Mouse (Mus musculus) forebrain, embryonic 14.5 days (tissue): ENCODE measurements at regions not wholly inside any gene's neighbourhood (a gene's known extent, or its start where the extent isn't known, plus 50 kb on each side); places are given as distances from the start of the nearest gene placed in this dataset.

Experiments used
- ATAC-seq: fragments of 200-750 bp; cut with Nextera tagmentation; 2 replicates; pipeline ENCODE4 v1.8.0; 2017; ENCODE audit warnings: mild to moderate bottlenecking, moderate library complexity
- DNase-seq: peaks from one replicate; pipeline ENCODE4 v3.0.0-alpha.2; 2015; ENCODE audit warnings: low spot score
- H3K27ac ChIP-seq: fragments of 300-500 bp; sonication (generic); 2 replicates; pipeline ENCODE4 v1.5.1; 2014; ENCODE audit warnings: low read depth, mild to moderate bottlenecking, control low read depth, low read length, moderate library complexity
- H3K27me3 ChIP-seq: fragments of 300-500 bp; sonication (generic); replicated peaks from 2 replicates; pipeline ENCODE4 v1.6.1; 2014; ENCODE audit warnings: low read length, control low read depth, mixed read lengths; ENCODE audit not compliant: control insufficient read depth, insufficient read depth
- H3K36me3 ChIP-seq: fragments of 300-500 bp; sonication (generic); 2 replicates; pipeline ENCODE4 v1.6.1; 2014; ENCODE audit warnings: low read length, control low read depth; ENCODE audit not compliant: control insufficient read depth, insufficient read depth
- H3K4me1 ChIP-seq: fragments of 300-500 bp; sonication (generic); 2 replicates; pipeline ENCODE4 v1.6.1; 2014; ENCODE audit warnings: antibody characterized with exemption, low read length, control low read depth; ENCODE audit not compliant: control insufficient read depth, insufficient read depth
- H3K4me2 ChIP-seq: fragments of 300-500 bp; sonication (generic); 2 replicates; pipeline ENCODE4 v1.6.1; 2014; ENCODE audit warnings: mild to moderate bottlenecking, control low read depth, low read length
- H3K4me3 ChIP-seq: fragments of 300-500 bp; sonication (generic); 2 replicates; pipeline ENCODE4 v1.5.1; 2014; ENCODE audit warnings: low read depth, low read length, control low read depth
- H3K9ac ChIP-seq: fragments of 300-500 bp; sonication (generic); 2 replicates; pipeline ENCODE4 v1.6.1; 2014; ENCODE audit warnings: mild to moderate bottlenecking, low read length, control low read depth, moderate library complexity
- H3K9me3 ChIP-seq: fragments of 300-500 bp; sonication (generic); replicated peaks from 2 replicates; pipeline ENCODE4 v1.6.1; 2016; ENCODE audit warnings: low read length, control low read depth, mixed read lengths; ENCODE audit not compliant: control insufficient read depth
- WGBS: fragments of 180-500 bp; shearing (Covaris S2); extraction: QIAGEN DNeasy Blood & Tissue Kit; methylation state at CpG from one replicate; pipeline ENCODE4 v1.1.7; 2014; 5-methylcytosine and 5-hydroxymethylcytosine counted together

DNA sequence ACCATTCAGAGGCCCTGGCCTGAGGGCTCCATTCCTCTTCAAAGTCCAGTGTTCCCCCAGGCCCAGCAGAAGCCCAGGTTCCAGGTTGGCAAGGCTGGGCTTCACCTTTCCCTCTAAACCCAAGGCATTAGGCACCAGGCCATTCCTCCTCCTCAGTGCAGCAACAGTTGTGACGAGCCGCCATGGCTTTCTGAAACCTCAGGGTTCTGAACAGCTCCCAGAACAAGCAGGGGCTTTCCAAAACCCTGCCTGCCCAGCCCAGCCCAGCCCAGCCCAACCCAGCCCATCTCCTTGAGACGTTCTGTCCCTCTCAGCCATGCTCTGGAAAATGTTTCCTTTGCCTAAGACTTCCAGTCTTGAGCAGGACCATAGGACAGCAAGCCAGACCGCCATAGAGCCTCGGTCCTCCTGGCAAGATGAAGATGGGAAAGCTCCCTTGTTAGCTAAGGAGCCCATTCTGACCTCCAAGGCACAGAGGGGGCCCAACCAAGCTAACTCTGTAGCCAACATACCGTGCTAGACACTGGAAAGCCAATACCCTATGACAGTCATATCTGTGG, 89.8 kb downstream of the Zfp36l2 start:
- WGBS: 94% methylated on average over 6 of the region's 6 CpGs
- ATAC-seq: no peak

DNA sequence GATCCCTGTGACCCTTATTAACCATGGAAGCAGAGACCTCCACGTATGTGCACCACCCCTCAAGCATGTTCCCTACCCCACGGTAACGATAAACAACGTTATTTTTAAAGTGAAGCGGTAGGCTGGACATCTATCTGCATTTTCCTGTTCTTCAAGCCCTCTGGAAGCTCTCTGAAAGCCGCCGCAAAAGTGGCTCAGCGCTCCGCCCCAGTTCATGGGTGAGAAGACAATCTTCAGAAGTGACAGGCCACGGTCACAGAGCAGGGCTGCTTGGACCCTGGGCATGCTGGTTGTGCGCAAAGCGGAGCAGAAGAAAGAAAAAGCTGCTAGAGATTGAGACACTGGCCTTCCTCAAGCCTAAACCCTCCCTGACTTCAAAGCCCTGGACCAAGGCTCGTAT, 90.5 kb downstream of the Zfp36l2 start:
- DNase-seq: no peak
- Histone ChIP-seq H3K27ac (peak overlapping the region; percentile 81), H3K9ac (peak overlapping the region; percentile 14; the same call in 1 of the 2 replicates)

More for the DNA sequence above, 89.8 kb downstream of the Zfp36l2 start:
- Histone ChIP-seq H3K9ac (no peak overlapping the region), H3K4me3 (no peak overlapping the region), H3K36me3 (no peaks in the 10 kb centered on the region), H3K4me1 (peaks cover 19% of the 10 kb centered on the region), H3K4me2 (no peak overlapping the region), H3K27ac (no peak overlapping the region), H3K9me3 (no peaks in the 10 kb centered on the region), H3K27me3 (no peaks in the 10 kb centered on the region)
- no peak for DNase-seq

DNA sequence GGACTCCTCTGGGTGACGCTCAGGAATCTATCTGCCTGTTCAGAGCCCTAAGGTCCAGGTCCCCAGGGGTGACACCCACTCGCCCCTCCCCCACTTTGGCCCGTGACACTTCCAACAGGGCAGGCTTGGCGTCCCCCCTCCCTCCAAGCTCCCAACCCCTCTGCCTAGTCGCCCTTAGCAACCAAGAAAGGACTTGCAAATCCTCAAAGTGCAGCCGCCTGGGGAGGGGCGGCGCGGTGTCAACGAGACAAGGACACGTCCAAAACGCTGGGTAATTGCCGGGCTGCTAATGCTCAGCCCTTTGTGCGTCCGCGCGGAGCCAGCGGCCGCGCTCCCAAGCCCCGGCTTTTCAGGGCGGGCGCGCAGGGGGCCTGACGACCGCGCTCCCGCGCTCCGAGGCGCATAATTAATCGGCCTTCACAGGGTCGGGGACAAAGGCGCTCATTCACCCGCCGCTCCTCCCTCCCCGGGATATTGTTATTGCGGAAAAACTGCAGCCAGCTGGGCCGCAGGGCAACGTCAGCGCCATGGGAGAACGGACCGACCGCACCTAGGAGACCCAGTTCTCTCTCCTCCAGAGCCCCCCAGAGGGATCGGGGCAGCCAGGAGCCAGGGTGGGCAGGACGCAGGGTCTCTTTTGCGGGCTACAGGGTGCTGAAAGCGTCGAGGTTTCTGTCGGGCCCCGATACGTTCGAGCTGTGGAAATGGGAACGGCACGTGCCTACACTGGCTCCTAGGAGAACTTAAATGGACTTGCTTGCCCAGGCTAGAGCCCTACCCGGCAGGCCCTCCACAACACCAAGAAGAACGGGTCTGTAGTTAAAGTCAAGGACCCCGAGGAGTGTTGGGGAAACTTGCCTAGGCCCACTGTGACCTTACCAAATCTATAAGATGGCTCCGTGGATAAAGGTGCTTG, 91.1 kb downstream of the Zfp36l2 start:
- peak; percentile 95 for DNase-seq
- H3K4me1 ChIP-seq: peaks cover 19% of the 10 kb centered on the region
- under 1% methylated on average over 59 of the region's 59 CpGs for WGBS
- H3K4me2 ChIP-seq: peak overlapping the region; percentile 53
- ATAC-seq: peak; percentile 94
- H3K9me3 ChIP-seq: no peaks in the 10 kb centered on the region
- H3K4me3 ChIP-seq: peak overlapping the region; percentile 27
- H3K27ac ChIP-seq: peak overlapping the region; percentile 81
- peak overlapping the region; percentile 56 for H3K9ac ChIP-seq
- H3K36me3 ChIP-seq: no peaks in the 10 kb centered on the region
- no peaks in the 10 kb centered on the region for H3K27me3 ChIP-seq

More for the DNA sequence above, 90.5 kb downstream of the Zfp36l2 start:
- no peak for ATAC-seq
- Histone ChIP-seq H3K4me1 (peaks cover 19% of the 10 kb centered on the region), H3K36me3 (no peaks in the 10 kb centered on the region), H3K27me3 (no peaks in the 10 kb centered on the region), H3K9me3 (no peaks in the 10 kb centered on the region), H3K4me2 (no peak overlapping the region; the same call in 1 of the 2 replicates), H3K4me3 (no peak overlapping the region)
- 42% methylated on average over 13 of the region's 13 CpGs for WGBS

DNA sequence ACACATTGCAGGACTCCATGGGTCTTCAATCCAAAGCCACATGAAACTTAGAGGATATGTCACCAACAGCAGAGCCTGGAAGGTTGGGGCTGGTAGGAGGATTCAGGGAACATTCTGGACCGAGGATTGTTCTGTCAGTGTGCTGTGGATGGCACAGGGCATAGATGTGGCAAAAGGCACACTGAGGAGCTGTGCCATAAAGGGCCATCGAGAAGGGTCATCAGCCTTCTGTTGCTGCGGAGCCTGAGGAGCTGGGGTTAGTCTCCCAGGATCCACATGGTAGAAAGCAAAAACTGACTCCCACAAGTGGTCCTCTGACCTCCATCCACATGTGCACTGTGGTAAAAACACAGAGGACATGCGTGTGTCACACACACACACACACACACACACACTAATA, 91.9 kb downstream of the Zfp36l2 start:
- H3K4me3 ChIP-seq: no peak overlapping the region
- H3K27me3 ChIP-seq: no peaks in the 10 kb centered on the region
- DNase-seq: no peak
- peaks cover 19% of the 10 kb centered on the region for H3K4me1 ChIP-seq
- no peaks in the 10 kb centered on the region for H3K9me3 ChIP-seq
- H3K4me2 ChIP-seq: peak overlapping the region; percentile 53; the same call in 1 of the 2 replicates
- 0 out of 2 replicates have a peak overlapping the region, but pooled peaks have one; percentile 30 for H3K9ac ChIP-seq
- peak overlapping the region; percentile 81 for H3K27ac ChIP-seq
- WGBS: 11% methylated on average over 4 of the region's 4 CpGs
- H3K36me3 ChIP-seq: no peaks in the 10 kb centered on the region
- ATAC-seq: peak; percentile 14

DNA sequence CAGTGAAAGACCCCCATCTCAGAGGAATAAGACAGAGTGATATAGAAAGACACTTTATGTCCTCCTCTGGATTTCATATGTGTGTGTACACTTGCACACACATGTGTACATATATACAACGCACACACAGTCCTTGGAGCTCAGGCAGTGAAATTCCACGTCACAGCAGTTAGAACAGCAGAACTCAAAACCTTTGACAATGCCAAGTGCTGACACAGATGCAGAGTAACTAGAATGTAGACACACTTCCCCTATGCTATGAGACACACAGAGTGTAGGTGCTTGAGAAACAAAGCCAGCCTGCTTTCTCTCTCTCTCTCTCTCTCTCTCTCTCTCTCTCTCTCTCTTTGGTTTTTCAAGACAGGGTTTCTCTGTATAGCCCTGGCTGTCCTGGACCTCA, 92.7 kb downstream of the Zfp36l2 start:
- Histone ChIP-seq H3K9me3 (no peaks in the 10 kb centered on the region), H3K9ac (no peak overlapping the region; the same call in 1 of the 2 replicates), H3K27me3 (no peaks in the 10 kb centered on the region), H3K4me2 (no peak overlapping the region), H3K4me3 (no peak overlapping the region), H3K4me1 (peaks cover 19% of the 10 kb centered on the region), H3K36me3 (no peaks in the 10 kb centered on the region), H3K27ac (no peak overlapping the region)
- ATAC-seq: no peak
- no peak for DNase-seq
- WGBS: 63% methylated on average over 2 of the region's 2 CpGs

DNA sequence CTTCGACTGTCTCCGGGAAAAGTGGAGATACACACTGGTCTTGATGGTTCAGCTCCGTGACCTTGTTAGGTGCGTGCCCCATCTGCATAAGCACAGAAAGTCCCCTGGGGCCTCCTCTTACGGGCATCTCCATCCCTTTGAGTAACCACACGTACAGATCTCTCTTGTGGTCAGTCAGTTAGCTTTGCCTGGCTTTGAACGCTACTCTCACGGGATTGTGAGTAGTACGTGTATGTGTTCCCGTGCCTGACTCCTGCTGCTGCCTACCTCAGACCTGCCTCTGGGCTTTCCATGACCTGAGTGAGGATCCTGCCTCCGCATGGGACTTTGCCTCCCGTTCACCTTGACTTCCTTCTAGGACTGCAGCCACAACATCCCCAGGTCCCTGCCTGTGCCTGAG, 101.4 kb downstream of the Zfp36l2 start:
- DNase-seq (no peak), ATAC-seq (no peak)
- H3K4me2 ChIP-seq: no peak overlapping the region
- H3K9ac ChIP-seq: no peak overlapping the region
- no peak overlapping the region for H3K4me3 ChIP-seq
- no peaks in the 10 kb centered on the region for H3K36me3 ChIP-seq
- H3K9me3 ChIP-seq: no peaks in the 10 kb centered on the region
- H3K27me3 ChIP-seq: no peaks in the 10 kb centered on the region
- H3K27ac ChIP-seq: no peak overlapping the region
- H3K4me1 ChIP-seq: peaks cover 21% of the 10 kb centered on the region
- 91% methylated on average over 12 of the region's 12 CpGs for WGBS

DNA sequence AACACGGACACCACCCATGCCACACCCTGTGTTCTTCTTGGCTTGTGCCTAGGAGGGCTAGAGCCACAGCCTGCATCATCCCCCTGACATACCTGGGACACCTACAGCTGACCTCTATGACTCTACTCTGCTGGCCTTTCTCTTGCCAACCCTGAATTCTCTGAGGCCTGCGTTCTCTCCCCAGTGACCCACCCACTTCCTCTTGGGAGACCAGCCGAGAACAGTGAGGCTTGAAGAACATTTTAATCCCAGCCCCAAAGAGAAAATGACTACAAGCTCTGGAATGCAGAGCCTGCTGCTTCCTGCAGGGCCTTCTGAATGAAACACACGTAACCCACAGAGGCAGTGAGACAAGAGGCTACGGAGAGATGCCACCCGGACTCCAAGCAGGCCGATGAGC, 102.0 kb downstream of the Zfp36l2 start:
- ATAC-seq: no peak
- 30% methylated on average over 7 of the region's 7 CpGs for WGBS
- H3K36me3 ChIP-seq: no peaks in the 10 kb centered on the region
- H3K9ac ChIP-seq: no peak overlapping the region
- peaks cover 21% of the 10 kb centered on the region for H3K4me1 ChIP-seq
- no peaks in the 10 kb centered on the region for H3K9me3 ChIP-seq
- H3K4me3 ChIP-seq: no peak overlapping the region
- H3K27me3 ChIP-seq: no peaks in the 10 kb centered on the region
- no peak for DNase-seq
- H3K27ac ChIP-seq: no peak overlapping the region
- H3K4me2 ChIP-seq: no peak overlapping the region

DNA sequence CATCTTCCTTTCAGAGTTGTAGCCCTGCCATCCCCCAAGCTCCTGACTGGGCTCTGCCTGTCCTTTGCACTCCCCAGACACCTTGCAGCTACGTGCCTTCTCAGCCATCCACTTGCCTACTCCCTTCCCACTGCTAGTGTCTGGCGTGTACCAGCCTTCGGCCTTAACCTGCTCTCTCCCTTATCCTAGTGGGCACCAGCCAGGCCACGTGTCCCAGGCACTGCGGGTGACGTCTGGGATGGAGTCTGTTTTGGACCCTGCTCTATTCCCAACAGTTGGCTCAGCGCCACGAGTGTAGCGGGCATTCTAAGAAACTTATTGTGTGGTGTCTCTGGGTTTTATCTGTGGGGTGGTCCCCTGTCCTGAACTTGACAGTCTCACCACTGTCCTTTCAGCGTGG, 102.5 kb downstream of the Zfp36l2 start:
- no peak overlapping the region for H3K4me2 ChIP-seq
- no peak overlapping the region for H3K9ac ChIP-seq
- no peaks in the 10 kb centered on the region for H3K27me3 ChIP-seq
- H3K27ac ChIP-seq: no peak overlapping the region
- no peaks in the 10 kb centered on the region for H3K36me3 ChIP-seq
- WGBS: 55% methylated on average over 10 of the region's 10 CpGs
- peaks cover 21% of the 10 kb centered on the region for H3K4me1 ChIP-seq
- ATAC-seq (no peak), DNase-seq (peak; percentile 45)
- H3K9me3 ChIP-seq: no peaks in the 10 kb centered on the region
- no peak overlapping the region for H3K4me3 ChIP-seq
